Mouse (Mus musculus) liver, postnatal 0 days (tissue): ENCODE measurements around the gene Gtf2a1l. TPM values are rescaled to one million over a fixed set of nuclear protein-coding genes. Genes with fewer than 3 reads are reported as not detected.

ENCODE experiments used
- ATAC-seq: fragments of 200-750 bp; cut with Nextera tagmentation; 2 replicates; pipeline ENCODE4 v1.8.0; 2017; ENCODE audit warnings: mild to moderate bottlenecking, moderate library complexity
- DNase-seq: peaks from one replicate; pipeline ENCODE4 v3.0.0-alpha.2; 2016
- H3K27ac ChIP-seq: fragments of 300-500 bp; sonication (generic); 2 replicates; pipeline ENCODE4 v1.5.1; 2014; ENCODE audit warnings: antibody characterized with exemption, moderate library complexity, mild to moderate bottlenecking, low read depth
- H3K27me3 ChIP-seq: fragments of 300-500 bp; sonication (generic); 2 replicates; pipeline ENCODE4 v1.6.1; 2014; ENCODE audit warnings: low read length, control low read depth, mixed read lengths; ENCODE audit not compliant: insufficient read depth
- H3K36me3 ChIP-seq: fragments of 300-500 bp; sonication (generic); replicated peaks from 2 replicates; pipeline ENCODE4 v1.6.1; 2014; ENCODE audit warnings: mild to moderate bottlenecking, control low read depth, low read length, moderate library complexity, mixed read lengths; ENCODE audit not compliant: insufficient read depth
- H3K4me1 ChIP-seq: fragments of 300-500 bp; sonication (generic); 2 replicates; pipeline ENCODE4 v1.6.1; 2014; ENCODE audit warnings: antibody characterized with exemption, mild to moderate bottlenecking, control low read depth; ENCODE audit not compliant: insufficient read depth
- H3K4me2 ChIP-seq: fragments of 300-500 bp; sonication (generic); 2 replicates; pipeline ENCODE4 v1.6.1; 2014; ENCODE audit warnings: low read depth, mild to moderate bottlenecking, low read length, moderate library complexity, mixed read lengths
- H3K4me3 ChIP-seq: fragments of 300-500 bp; sonication (generic); 2 replicates; pipeline ENCODE4 v1.5.1; 2014; ENCODE audit warnings: low read depth, low read length
- H3K9ac ChIP-seq: fragments of 300-500 bp; sonication (generic); replicated peaks from 2 replicates; pipeline ENCODE4 v1.6.1; 2014; ENCODE audit warnings: mild to moderate bottlenecking, moderate library complexity
- H3K9me3 ChIP-seq: fragments of 300-500 bp; sonication (generic); 2 replicates; pipeline ENCODE4 v1.6.1; 2016; ENCODE audit warnings: mild to moderate bottlenecking, control low read depth, low read length, mixed read lengths
- CTCF ChIP-seq: sonication (generic); IDR thresholded peaks from 2 replicates; pipeline ENCODE4 v1.5.1; 2016; ENCODE audit warnings: antibody characterized with exemption, low read depth
- EP300 ChIP-seq: IDR thresholded peaks from 2 replicates; pipeline ENCODE4 v1.6.1; 2016; ENCODE audit warnings: antibody characterized with exemption, low read depth, mild to moderate bottlenecking
- WGBS: fragments of 180-500 bp; shearing (Covaris S2); extraction: QIAGEN DNeasy Blood & Tissue Kit; methylation state at CpG from one replicate; pipeline ENCODE4 v1.1.7; 2014; ENCODE audit not compliant: insufficient replicate concordance; 5-methylcytosine and 5-hydroxymethylcytosine counted together
- polyA plus RNA-seq: library from polyadenylated mRNA; unstranded; fragments of >200 nt; fragmentation: Nextera tagmentation; extraction: Ambion mirVana; gene quantifications from 2 replicates; pipeline ENCODE4 v1.2.1, GENCODE M21; 2015

The Gtf2a1l gene
- polyA plus RNA-seq, 1 experiment from 2014 or later: not detected

- Histone ChIP-seq H3K27ac (peak overlapping the region; percentile 62), H3K4me3 (peak overlapping the region; percentile 11; the same call in 1 of the 2 replicates), H3K36me3 (no peaks in the 10 kb centered on the region), H3K9ac (no peak overlapping the region), H3K4me2 (peak overlapping the region; percentile 35; the same call in 1 of the 2 replicates), H3K27me3 (no peaks in the 10 kb centered on the region), H3K4me1 (no peaks in the 10 kb centered on the region), H3K9me3 (no peaks in the 10 kb centered on the region)
- TF ChIP-seq CTCF (no peak), EP300 (no peak)
- DNase-seq: no peak
- 69% methylated on average over 7 of the region's 7 CpGs for WGBS
- ATAC-seq: peak; percentile 29; the same call in 1 of the 2 replicates
Observed at GRCm38 (mm10) chr17:88626347-88626811, 42.1 kb upstream of the Gtf2a1l start.

GRCm38 (mm10) chr17:88627150-88627549, 41.3 kb upstream of the Gtf2a1l start:
- Histone ChIP-seq H3K4me1 (no peaks in the 10 kb centered on the region), H3K36me3 (no peaks in the 10 kb centered on the region), H3K9me3 (no peaks in the 10 kb centered on the region), H3K4me2 (peak overlapping the region; percentile 35), H3K4me3 (peak overlapping the region; percentile 11), H3K27ac (peak overlapping the region; percentile 62; the same call in 1 of the 2 replicates), H3K27me3 (no peaks in the 10 kb centered on the region), H3K9ac (no peak overlapping the region)
- WGBS: 62% methylated on average over 7 of the region's 7 CpGs
- ATAC-seq (no peak), DNase-seq (no peak)
- TF ChIP-seq CTCF: no peak
- TF ChIP-seq EP300: no peak

- no peaks in the 10 kb centered on the region for H3K36me3 ChIP-seq
- 37% methylated on average over 10 of the region's 10 CpGs for WGBS
- no peak for TF ChIP-seq CTCF
- TF ChIP-seq EP300: 0 out of 2 replicates have a peak, but pooled peaks have one; percentile 26
- ATAC-seq: peak; percentile 57
- no peak for DNase-seq
- no peak overlapping the region for H3K9ac ChIP-seq
- no peak overlapping the region for H3K4me3 ChIP-seq
- peak overlapping the region; percentile 32; the same call in 1 of the 2 replicates for H3K4me2 ChIP-seq
- H3K27ac ChIP-seq: peak overlapping the region; percentile 62
- no peaks in the 10 kb centered on the region for H3K27me3 ChIP-seq
- H3K9me3 ChIP-seq: no peaks in the 10 kb centered on the region
- peaks cover 3% of the 10 kb centered on the region; the same call in 1 of the 2 replicates for H3K4me1 ChIP-seq
Observed at GRCm38 (mm10) chr17:88628676-88629380, 39.6 kb upstream of the Gtf2a1l start.

GRCm38 (mm10) chr17:88629381-88629759, 39.1 kb upstream of the Gtf2a1l start:
- H3K27ac ChIP-seq: peak overlapping the region; percentile 62
- no peak overlapping the region for H3K4me3 ChIP-seq
- no peak for TF ChIP-seq CTCF
- TF ChIP-seq EP300: no peak
- H3K36me3 ChIP-seq: no peaks in the 10 kb centered on the region
- H3K9ac ChIP-seq: no peak overlapping the region
- 39% methylated on average over 4 of the region's 4 CpGs for WGBS
- peaks cover 3% of the 10 kb centered on the region; the same call in 1 of the 2 replicates for H3K4me1 ChIP-seq
- ATAC-seq (peak; percentile 31; the same call in 1 of the 2 replicates), DNase-seq (no peak)
- no peaks in the 10 kb centered on the region for H3K27me3 ChIP-seq
- no peaks in the 10 kb centered on the region for H3K9me3 ChIP-seq
- peak overlapping the region; percentile 32; the same call in 1 of the 2 replicates for H3K4me2 ChIP-seq

GRCm38 (mm10) chr17:88629931-88630553, 38.4 kb upstream of the Gtf2a1l start:
- ATAC-seq (no peak), DNase-seq (no peak)
- WGBS: 61% methylated on average over 11 of the region's 11 CpGs
- TF ChIP-seq CTCF: no peak
- no peak for TF ChIP-seq EP300
- H3K9me3 ChIP-seq: no peaks in the 10 kb centered on the region
- H3K9ac ChIP-seq: no peak overlapping the region
- peaks cover 3% of the 10 kb centered on the region; the same call in 1 of the 2 replicates for H3K4me1 ChIP-seq
- H3K36me3 ChIP-seq: no peaks in the 10 kb centered on the region
- peak overlapping the region; percentile 68 for H3K27ac ChIP-seq
- peak overlapping the region; percentile 15; the same call in 1 of the 2 replicates for H3K4me2 ChIP-seq
- no peak overlapping the region for H3K4me3 ChIP-seq
- H3K27me3 ChIP-seq: no peaks in the 10 kb centered on the region

GRCm38 (mm10) chr17:88630554-88630948, 37.9 kb upstream of the Gtf2a1l start:
- no peak overlapping the region for H3K4me3 ChIP-seq
- no peak overlapping the region for H3K9ac ChIP-seq
- peaks cover 3% of the 10 kb centered on the region; the same call in 1 of the 2 replicates for H3K4me1 ChIP-seq
- H3K36me3 ChIP-seq: 0 out of 2 replicates have a peak, but pooled peaks cover 2% of the 10 kb centered on the region
- TF ChIP-seq EP300 (no peak), CTCF (no peak)
- H3K9me3 ChIP-seq: no peaks in the 10 kb centered on the region
- WGBS: 84% methylated on average over 3 of the region's 3 CpGs
- no peak overlapping the region for H3K4me2 ChIP-seq
- DNase-seq (no peak), ATAC-seq (no peak)
- H3K27me3 ChIP-seq: no peaks in the 10 kb centered on the region
- no peak overlapping the region for H3K27ac ChIP-seq
